Mouse (Mus musculus): Measurements from ENCODE around the gene Chrm2.

Gene Chrm2

DNA sequence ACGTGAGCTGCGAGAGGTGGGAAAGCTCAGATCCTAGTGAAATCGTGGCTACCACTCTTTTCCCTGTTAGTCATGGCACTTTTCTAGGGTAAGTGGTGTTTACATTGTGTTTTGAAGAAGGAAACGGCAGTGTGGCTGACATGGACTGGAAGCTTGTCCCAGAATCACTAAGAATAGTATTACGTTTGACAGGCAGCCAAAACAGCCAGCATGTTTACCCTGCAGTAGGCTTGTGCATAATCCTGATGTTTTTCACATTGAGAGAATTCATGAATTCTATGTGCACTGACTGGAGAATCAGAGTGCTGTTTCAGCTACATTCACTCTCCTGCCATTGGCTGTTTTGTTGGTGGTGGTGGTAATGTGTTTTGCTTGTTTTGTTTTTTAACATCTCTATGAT is 129.4 kb downstream of the Chrm2 start:
- no peak for DNase-seq (ENCODE audit: low spot score in 2 of 2)

DNA sequence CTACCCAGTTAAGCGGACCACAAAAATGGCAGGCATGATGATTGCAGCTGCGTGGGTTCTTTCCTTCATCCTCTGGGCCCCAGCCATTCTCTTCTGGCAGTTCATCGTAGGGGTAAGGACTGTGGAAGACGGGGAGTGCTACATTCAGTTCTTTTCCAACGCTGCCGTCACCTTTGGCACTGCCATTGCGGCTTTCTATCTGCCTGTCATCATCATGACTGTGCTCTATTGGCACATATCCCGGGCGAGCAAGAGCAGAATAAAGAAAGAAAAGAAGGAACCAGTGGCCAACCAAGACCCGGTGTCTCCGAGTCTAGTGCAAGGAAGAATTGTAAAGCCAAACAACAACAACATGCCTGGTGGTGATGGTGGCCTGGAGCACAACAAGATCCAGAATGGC is 135.7 kb downstream of the Chrm2 start:
- no peak for DNase-seq (ENCODE audit: low spot score in 2 of 2)

DNA sequence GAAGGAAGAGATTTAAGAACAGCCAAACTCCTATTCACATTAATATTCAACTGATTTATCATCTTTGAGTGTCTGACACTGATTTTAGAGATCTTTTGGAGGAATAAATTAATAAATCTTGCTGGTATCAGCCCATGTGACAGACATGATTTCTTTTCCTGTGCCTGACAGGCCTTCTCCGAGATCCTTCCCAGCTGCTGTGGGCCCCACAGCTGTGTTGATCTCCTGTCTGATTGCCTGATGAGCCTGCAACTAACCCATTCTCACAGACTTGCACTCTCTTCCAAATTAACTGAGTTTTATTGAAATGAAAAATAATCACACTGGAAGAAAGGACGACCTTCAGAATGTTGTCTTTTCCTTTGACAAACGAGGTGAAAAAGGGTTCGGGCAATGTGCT is 140.6 kb downstream of the Chrm2 start:
- no peak for DNase-seq (ENCODE audit: low spot score in 2 of 2)

DNA sequence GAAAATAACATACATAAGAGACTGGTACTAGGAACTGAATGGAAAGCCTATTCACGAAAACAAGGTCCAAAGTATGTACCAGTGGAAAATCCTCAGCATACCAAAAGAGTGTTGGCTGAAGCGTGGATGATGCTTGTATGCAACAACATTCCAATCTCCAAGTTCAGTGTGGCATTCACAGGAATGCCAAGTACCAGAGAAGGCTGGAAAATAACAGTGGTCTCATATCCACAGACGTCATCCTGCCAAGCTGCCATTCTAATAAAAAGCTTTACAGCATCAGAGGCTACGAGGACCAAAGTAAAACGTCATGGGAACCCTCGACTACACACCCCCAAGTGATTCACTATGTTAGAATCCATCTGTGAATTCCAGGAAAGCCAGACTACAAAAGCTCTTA is 153.4 kb downstream of the Chrm2 start:
- no peak for DNase-seq (ENCODE audit: low spot score in 2 of 2)

DNA sequence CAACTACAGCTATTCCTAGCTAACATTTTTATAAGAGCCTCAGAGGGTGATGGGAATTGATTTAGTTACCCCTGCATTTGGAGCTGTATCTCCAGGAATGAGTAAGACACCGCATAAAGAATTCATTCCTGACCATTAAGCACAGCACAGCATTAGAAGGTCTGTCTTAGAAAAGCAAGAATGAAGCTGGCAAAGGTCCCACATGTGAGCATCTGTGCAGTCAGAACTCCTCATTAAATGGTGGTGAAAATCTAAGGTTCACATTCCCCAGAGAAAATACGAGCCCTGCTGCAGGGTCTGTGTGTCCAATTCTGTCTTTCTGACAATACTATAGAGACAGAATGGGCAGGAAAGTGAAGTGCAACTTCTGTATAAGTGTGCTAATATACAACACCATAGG is 179.0 kb downstream of the Chrm2 start:
- no peak for DNase-seq (ENCODE audit: low spot score in 2 of 2)
